Mouse (Mus musculus): ENCODE data around the gene Nudt16l1.

DNA sequence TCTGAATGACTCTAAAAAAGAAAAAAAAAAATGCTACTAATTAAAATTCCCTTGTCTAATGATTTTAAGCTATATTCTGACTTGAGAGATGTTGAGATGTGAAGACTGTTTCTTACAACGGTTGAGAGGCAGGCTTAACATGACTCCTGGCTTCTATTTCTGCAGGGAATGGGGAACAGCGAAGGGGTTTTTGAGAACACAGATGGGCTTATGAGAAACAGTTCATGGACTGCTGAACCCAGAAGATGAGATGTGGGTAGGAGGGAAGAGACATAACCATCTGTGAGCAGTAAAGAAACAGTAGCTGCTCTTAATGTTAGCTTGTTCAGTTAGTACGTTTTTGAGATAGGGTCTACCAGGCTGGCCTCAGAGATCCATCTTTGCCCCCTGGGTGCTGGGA lies 18.0 kb downstream of the Nudt16l1 start:
- TF ChIP-seq CTCF (IDR thresholded peaks at IDR 0.05; ENCODE audit: borderline replicate concordance, insufficient read depth, low read depth, low read length) (no peak), POLR2A (IDR thresholded peaks at IDR 0.05; ENCODE audit: borderline replicate concordance, insufficient read depth, low read length) (no peak)

Data from cerebellum, adult 2 months (tissue).